Mouse (Mus musculus) common myeloid progenitor, adult 5-6 weeks (primary cell): ENCODE data around the gene Mcam. TPM values are rescaled to one million over a fixed set of nuclear protein-coding genes. Genes with fewer than 3 reads are reported as not detected.

Experiments
- ATAC-seq: replicated peaks from 2 replicates; pipeline ENCODE4 v1.8.0; 2016; ENCODE audit warnings: low read depth, mild to moderate bottlenecking, moderate TSS enrichment, inconsistent platforms; ENCODE audit not compliant: poor library complexity, severe bottlenecking
- total RNA-seq: library from RNA; stranded (forward); fragments of 200-1000, 187-1606 nt; gene quantifications from 2 replicates; pipeline ENCODE4 v1.2.3, GENCODE M21; 2017

Gene Mcam
- total RNA-seq, 1 experiment from 2014 or later: 2.6 TPM

DNA sequence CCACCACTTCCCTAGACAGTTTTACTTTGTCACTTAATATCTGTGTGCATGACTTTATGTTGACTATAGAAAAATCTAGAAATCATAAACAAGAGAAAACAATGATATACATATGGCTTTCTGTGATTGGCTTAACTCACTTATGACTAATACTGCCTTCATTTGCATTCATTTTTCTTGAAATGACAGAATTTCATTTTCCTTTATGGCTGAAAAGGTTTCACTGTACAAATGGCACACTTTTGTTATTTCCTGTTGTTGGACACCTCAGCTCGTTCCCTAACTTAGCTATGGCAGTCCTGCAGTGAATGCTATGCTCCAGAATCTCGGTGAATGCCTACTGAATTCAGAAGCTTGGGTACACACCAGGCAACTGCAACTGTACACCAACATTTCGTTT is 58.0 kb downstream of the Mcam start:
- no peak for ATAC-seq

Other genes with a start within 250 kb of the Mcam start
- gene Thy1, start 91.1 kb upstream of the Mcam start, total RNA-seq: 0.78 and 4.3 TPM in 2 replicates
- gene Usp2, start 67.4 kb upstream of the Mcam start, total RNA-seq: 3.8 and 5.0 TPM in 2 replicates
- not detected in 2 replicates for gene Mfrp, start 32.7 kb upstream of the Mcam start, total RNA-seq
- gene C1qtnf5, start 27.2 kb upstream of the Mcam start, total RNA-seq: not detected in 2 replicates
- gene Gm49380, start 21.0 kb upstream of the Mcam start, total RNA-seq: not detected in 2 replicates
- gene Rnf26, start 21.0 kb upstream of the Mcam start, total RNA-seq: 19.3 and 21.8 TPM in 2 replicates
- 27.7 and 32.7 TPM in 2 replicates for gene Cbl, start 99.6 kb downstream of the Mcam start, total RNA-seq
- not detected in 2 replicates for gene Ccdc153, start 106.2 kb downstream of the Mcam start, total RNA-seq
- gene Pdzd3, start 117.0 kb downstream of the Mcam start, total RNA-seq: 0.58 TPM in 1 of 2 replicates, not detected in the other
- 1.6 and 3.4 TPM in 2 replicates for gene Nlrx1, start 134.1 kb downstream of the Mcam start, total RNA-seq
- 4.2 and 4.8 TPM in 2 replicates for gene Abcg4, start 154.1 kb downstream of the Mcam start, total RNA-seq
- 10.6 and 12.1 TPM in 2 replicates for gene Hinfp, start 171.2 kb downstream of the Mcam start, total RNA-seq
- gene C2cd2l, start 185.8 kb downstream of the Mcam start, total RNA-seq: 2.1 and 4.4 TPM in 2 replicates
- gene Dpagt1, start 191.6 kb downstream of the Mcam start, total RNA-seq: 10.6 and 14.2 TPM in 2 replicates
- gene H2afx, start 200.2 kb downstream of the Mcam start, total RNA-seq: 286 and 311 TPM in 2 replicates
- 71.4 and 73.7 TPM in 2 replicates for gene Hmbs, start 209.8 kb downstream of the Mcam start, total RNA-seq
- 16.9 and 18.6 TPM in 2 replicates for gene Vps11, start 227.2 kb downstream of the Mcam start, total RNA-seq
- gene Hyou1, start 245.0 kb downstream of the Mcam start, total RNA-seq: 90.4 and 99.1 TPM in 2 replicates